Mouse (Mus musculus) kidney, adult 2 months (tissue): ENCODE results near the gene Ddx23.

Experiments used
- CTCF ChIP-seq: fragments of 200-500 bp; conservative IDR thresholded peaks from 2 replicates; pipeline ENCODE4 v1.5.1; 2011; ENCODE audit warnings: low read depth, mild to moderate bottlenecking, control low read depth, low read length, moderate library complexity, mixed read lengths; ENCODE audit not compliant: insufficient read depth, insufficient read length
- POLR2A ChIP-seq: fragments of 200-500 bp; IDR thresholded peaks from one replicate; pipeline ENCODE4 v1.6.1; 2011; ENCODE audit warnings: low read depth, low read length, control low read depth

DNA sequence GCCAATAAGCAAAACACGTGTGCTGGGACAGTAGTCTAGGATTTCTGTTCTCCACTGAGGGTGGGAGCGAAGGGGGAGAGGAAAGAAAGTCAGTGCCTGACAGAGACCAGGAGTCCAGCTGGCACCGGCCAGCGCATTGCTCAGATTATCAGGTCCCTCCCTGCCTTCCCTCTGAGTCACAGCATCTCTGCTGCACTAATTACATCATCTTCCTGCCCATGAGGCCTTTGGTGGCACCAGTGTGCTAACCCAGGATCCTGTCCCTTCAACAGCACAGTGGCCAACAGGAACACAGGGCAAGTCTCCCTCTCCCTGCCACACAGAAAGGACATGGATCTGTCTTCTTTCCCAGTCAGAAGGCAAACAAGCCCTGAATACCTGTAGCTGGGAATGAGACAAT is 9.9 kb upstream of the Ddx23 start:
- no peak for TF ChIP-seq POLR2A
- TF ChIP-seq CTCF: no peak
